Mouse (Mus musculus): ENCODE results near the gene Atp6v1a. TPM values are rescaled to one million over a fixed set of nuclear protein-coding genes. Genes with fewer than 3 reads are reported as not detected.

Atp6v1a gene
- polyA plus RNA-seq, 1 experiment from 2014 or later, result 358 TPM

DNA sequence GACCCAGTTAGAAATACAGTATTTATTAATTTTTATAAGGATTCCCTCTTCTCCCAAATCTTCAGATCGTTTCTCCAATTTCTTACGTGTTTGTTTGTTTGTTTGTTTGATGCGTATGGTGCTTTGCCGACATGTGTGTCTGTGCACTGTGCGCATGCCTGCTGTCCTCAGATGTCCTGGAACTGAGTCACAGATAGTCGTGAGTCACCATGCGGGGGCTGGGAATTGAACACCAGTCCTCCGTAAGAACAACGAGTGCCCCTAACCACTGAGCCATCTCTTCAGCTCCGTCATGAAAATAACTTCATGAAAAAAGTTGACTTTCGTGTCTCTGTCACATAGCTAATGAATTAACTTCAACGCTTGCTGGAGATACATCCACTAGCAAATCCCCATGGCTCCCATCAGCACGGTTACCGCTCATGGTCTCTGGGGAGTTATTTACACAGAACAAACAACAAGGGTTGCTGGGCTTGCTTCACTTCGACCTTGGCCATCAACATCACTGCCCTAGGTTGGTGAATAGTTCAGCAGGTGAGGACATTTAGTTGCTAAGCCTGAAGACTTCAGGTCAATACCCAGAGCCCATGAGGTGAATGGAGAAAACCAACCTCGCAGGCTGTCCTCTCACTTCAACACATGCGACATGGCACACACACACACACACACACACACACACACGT is 78.8 kb downstream of the Atp6v1a start:
- Histone ChIP-seq H3K79me2 (ENCODE audit: inconsistent target) (no peaks in the 10 kb centered on the region), H3K4me3 (ENCODE audit: inconsistent target) (no peak overlapping the region), H3K36me3 (ENCODE audit: inconsistent target) (no peaks in the 10 kb centered on the region), H3K27ac (no peak overlapping the region)
- 91% methylated on average over 18 of the region's 18 CpGs for WGBS (ENCODE audit: missing documents)

DNA sequence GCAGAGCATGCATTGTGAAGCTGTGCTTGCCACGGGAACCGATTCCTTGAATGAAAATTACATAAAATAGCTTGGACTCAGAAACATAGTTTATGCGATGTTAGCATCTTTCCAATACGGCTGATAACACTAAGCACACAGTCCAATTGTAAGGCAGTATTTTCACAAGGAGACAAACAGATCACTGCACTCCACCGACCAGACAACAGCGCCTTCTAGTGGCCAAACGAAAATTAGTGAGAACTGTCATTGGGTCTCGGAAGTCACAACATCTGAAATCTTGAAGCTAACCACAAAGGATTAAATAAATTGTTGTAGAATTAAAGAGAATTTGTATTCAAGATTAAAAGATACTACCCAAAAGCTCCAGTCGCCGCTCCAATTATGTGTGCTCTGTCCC is 80.8 kb downstream of the Atp6v1a start:
- H3K36me3 ChIP-seq (ENCODE audit: inconsistent target), result no peaks in the 10 kb centered on the region
- 22% methylated on average over 10 of the region's 10 CpGs for WGBS (ENCODE audit: missing documents)
- no peaks in the 10 kb centered on the region for H3K79me2 ChIP-seq (ENCODE audit: inconsistent target)
- H3K4me3 ChIP-seq (ENCODE audit: inconsistent target), result no peak overlapping the region
- no peak overlapping the region for H3K27ac ChIP-seq

DNA sequence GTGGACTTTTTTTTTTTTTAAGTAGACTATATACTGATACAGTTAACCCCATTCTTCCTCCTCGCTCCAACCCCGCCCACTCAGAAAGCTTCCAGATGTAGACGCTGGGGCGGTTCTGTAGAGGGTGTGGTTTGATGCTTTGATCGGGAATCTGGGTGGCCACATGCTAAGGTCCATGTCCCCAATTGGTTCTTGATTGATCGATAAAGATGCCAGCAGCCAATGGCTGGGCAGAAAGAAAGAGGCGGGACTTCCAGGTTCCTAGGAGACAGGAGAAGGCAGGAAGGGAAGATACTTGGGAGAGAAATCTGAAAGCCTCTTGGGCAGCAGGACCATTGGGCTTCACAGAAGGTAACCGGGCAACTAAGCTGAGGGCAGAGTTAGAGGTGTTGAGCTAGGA is 83.7 kb downstream of the Atp6v1a start:
- WGBS (ENCODE audit: missing documents), result 90% methylated on average over 7 of the region's 8 CpGs
- H3K36me3 ChIP-seq (ENCODE audit: inconsistent target), result no peaks in the 10 kb centered on the region
- no peaks in the 10 kb centered on the region for H3K79me2 ChIP-seq (ENCODE audit: inconsistent target)
- no peak overlapping the region for H3K27ac ChIP-seq
- H3K4me3 ChIP-seq (ENCODE audit: inconsistent target), result no peak overlapping the region

DNA sequence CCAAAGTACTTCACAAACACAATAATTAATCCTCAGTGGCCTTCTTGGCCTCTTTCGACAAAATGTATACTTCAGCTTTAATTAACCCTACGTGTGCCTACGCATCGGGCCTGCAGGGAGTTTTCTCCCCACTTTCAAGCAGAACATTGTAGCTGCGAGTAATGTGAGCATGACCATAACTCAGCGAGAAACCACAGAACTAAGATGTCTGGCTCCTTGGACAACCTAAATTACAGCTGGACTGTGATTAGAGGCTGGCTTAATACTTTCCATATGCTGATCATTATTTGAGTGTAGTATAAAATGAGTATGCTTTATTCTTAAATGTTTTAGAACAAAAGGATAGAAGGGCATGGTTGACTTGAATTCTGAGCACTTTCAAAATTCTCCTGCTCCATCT is 86.2 kb downstream of the Atp6v1a start:
- Histone ChIP-seq H3K36me3 (ENCODE audit: inconsistent target) (no peaks in the 10 kb centered on the region), H3K4me3 (ENCODE audit: inconsistent target) (no peak overlapping the region), H3K27ac (no peak overlapping the region), H3K79me2 (ENCODE audit: inconsistent target) (no peaks in the 10 kb centered on the region)
- 85% methylated on average over 6 of the region's 6 CpGs for WGBS (ENCODE audit: missing documents)

DNA sequence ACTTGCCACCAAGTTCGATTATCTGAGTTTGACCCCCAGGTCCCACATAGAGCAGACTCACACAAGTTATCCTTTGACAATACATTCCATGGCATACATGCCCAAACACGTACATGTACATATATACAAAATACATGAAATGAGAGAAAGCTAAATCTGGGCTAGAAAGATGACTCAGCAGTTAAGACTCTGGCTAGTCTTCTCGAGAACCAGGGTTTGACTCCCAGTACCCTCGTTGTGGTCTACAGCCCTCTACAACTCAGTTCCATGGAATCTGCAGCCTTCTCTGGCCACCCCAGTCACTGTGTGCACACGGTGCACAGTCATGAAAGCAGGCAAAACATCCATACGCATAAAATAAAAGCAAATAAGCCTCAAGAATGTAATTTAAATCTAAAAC is 87.1 kb downstream of the Atp6v1a start:
- Histone ChIP-seq H3K27ac (no peak overlapping the region), H3K4me3 (ENCODE audit: inconsistent target) (no peak overlapping the region), H3K36me3 (ENCODE audit: inconsistent target) (no peaks in the 10 kb centered on the region), H3K79me2 (ENCODE audit: inconsistent target) (no peaks in the 10 kb centered on the region)
- 61% methylated on average over 6 of the region's 6 CpGs for WGBS (ENCODE audit: missing documents)

DNA sequence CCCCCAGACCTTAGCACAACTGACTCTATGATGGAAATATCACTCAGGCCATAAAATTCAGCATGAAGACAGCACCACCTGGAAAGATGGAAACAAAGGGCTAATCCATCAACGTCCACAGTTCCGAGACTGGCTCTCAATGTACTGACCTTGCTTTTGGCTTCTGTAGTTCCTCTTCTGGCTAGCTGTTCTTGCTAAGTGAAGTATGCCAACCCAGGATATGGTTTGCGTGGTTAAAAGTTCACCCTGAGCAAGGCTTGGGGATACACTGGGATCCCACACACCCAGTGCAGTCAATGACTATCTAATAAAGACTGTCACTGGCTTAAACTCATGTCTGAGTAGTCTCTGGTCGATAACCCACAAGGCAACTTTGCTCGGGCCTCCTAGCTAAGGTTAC is 89.4 kb downstream of the Atp6v1a start:
- WGBS (ENCODE audit: missing documents), result 30% methylated on average over 5 of the region's 5 CpGs
- Histone ChIP-seq H3K27ac (no peak overlapping the region), H3K36me3 (ENCODE audit: inconsistent target) (no peaks in the 10 kb centered on the region), H3K4me3 (ENCODE audit: inconsistent target) (no peak overlapping the region), H3K79me2 (ENCODE audit: inconsistent target) (no peaks in the 10 kb centered on the region)

DNA sequence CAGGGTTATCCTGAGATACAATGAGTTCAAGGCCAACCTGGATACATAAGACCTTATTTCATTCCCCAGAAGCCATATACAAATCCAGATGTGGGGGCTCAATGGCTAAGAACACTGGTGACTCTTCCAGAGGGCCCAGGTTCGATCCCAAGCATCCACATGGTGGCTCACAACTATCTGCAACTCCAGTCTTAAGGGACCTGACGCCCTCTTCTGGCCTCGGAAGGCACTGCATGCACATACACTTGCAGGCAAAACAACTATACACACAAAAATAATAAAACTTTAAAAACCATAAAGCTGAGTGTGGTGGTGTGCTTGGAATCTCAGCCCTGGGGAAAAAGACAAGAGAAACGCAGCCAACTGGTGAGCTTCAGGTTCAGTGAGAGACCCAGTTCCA is 100.4 kb downstream of the Atp6v1a start:
- WGBS (ENCODE audit: missing documents), result 85% methylated on average over 3 of the region's 4 CpGs
- H3K4me3 ChIP-seq (ENCODE audit: inconsistent target), result no peak overlapping the region
- no peaks in the 10 kb centered on the region for H3K79me2 ChIP-seq (ENCODE audit: inconsistent target)
- H3K36me3 ChIP-seq (ENCODE audit: inconsistent target), result no peaks in the 10 kb centered on the region
- H3K27ac ChIP-seq, result no peak overlapping the region

Other genes with a start within 250 kb of the Atp6v1a start
- gene Ccdc191, start 249.9 kb downstream of the Atp6v1a start, polyA plus RNA-seq (2018), result 4.4 to 6.5 TPM (median 5.6 TPM) in 3 replicates
- 4.1 to 6.9 TPM (median 5.7 TPM) in 3 replicates for gene Qtrt2, start 212.9 kb downstream of the Atp6v1a start, polyA plus RNA-seq (2018)
- 0.25 to 0.60 TPM (median 0.47 TPM) in 3 replicates for gene Zdhhc23, start 159.9 kb downstream of the Atp6v1a start, polyA plus RNA-seq (2018)
- gene Gramd1c, start 76.4 kb downstream of the Atp6v1a start, polyA plus RNA-seq (2018), result 0.23 to 0.32 TPM (median 0.32 TPM) in 3 replicates
- 75.9 to 167 TPM (median 101 TPM) in 3 replicates for gene Naa50, start 125 bp upstream of the Atp6v1a start, polyA plus RNA-seq (2018)
- 5.9 to 6.7 TPM (median 6.2 TPM) in 3 replicates for gene Usf3, start 33.5 kb upstream of the Atp6v1a start, polyA plus RNA-seq (2018)
- not detected in 3 replicates for gene Sidt1, start 193.5 kb upstream of the Atp6v1a start, polyA plus RNA-seq (2018)
- gene Spice1, start 207.4 kb upstream of the Atp6v1a start, polyA plus RNA-seq (2018), result 4.5 to 7.6 TPM (median 4.9 TPM) in 3 replicates

Measured in macrophage (primary cell).